Mouse (Mus musculus) forebrain, embryonic 12.5 days (tissue): ENCODE results near the gene Phgdh. TPM values are rescaled to one million over a fixed set of nuclear protein-coding genes. Genes with fewer than 3 reads are reported as not detected.

Source experiments
- ATAC-seq: fragments of 200-750 bp; cut with Nextera tagmentation; 2 replicates; pipeline ENCODE4 v1.8.0; 2017; ENCODE audit warnings: moderate TSS enrichment; ENCODE audit not compliant: low FRiP score
- H3K27ac ChIP-seq: fragments of 300-500 bp; sonication (generic); 2 replicates; pipeline ENCODE4 v1.5.1; 2016; ENCODE audit warnings: mild to moderate bottlenecking
- H3K27me3 ChIP-seq: fragments of 300-500 bp; sonication (generic); 2 replicates; pipeline ENCODE4 v1.6.1; 2016; ENCODE audit warnings: mild to moderate bottlenecking
- H3K36me3 ChIP-seq: fragments of 300-500 bp; sonication (generic); replicated peaks from 2 replicates; pipeline ENCODE4 v1.6.1; 2016; ENCODE audit warnings: mild to moderate bottlenecking
- H3K4me1 ChIP-seq: fragments of 300-500 bp; sonication (generic); 2 replicates; pipeline ENCODE4 v1.6.1; 2016
- H3K4me2 ChIP-seq: fragments of 300-500 bp; sonication (generic); 2 replicates; pipeline ENCODE4 v1.6.1; 2016; ENCODE audit warnings: mild to moderate bottlenecking, moderate library complexity
- H3K4me3 ChIP-seq: fragments of 300-500 bp; sonication (generic); replicated peaks from 2 replicates; pipeline ENCODE4 v1.5.1; 2016; ENCODE audit warnings: mild to moderate bottlenecking
- H3K9ac ChIP-seq: fragments of 300-500 bp; sonication (generic); 2 replicates; pipeline ENCODE4 v1.6.1; 2016; ENCODE audit warnings: mild to moderate bottlenecking
- H3K9me3 ChIP-seq: fragments of 300-500 bp; sonication (generic); 2 replicates; pipeline ENCODE4 v1.6.1; 2016
- WGBS: fragments of 180-500 bp; shearing (Covaris S2); methylation state at CpG from one replicate; pipeline ENCODE4 v1.1.7; 2016; 5-methylcytosine and 5-hydroxymethylcytosine counted together
- polyA plus RNA-seq: library from polyadenylated mRNA; unstranded; fragments of >200 nt; fragmentation: Nextera tagmentation; extraction: Ambion mirVana; gene quantifications from 2 replicates; pipeline ENCODE4 v1.2.1, GENCODE M21; 2016

Phgdh gene
- polyA plus RNA-seq, 1 experiment from 2014 or later, result 274 TPM

DNA sequence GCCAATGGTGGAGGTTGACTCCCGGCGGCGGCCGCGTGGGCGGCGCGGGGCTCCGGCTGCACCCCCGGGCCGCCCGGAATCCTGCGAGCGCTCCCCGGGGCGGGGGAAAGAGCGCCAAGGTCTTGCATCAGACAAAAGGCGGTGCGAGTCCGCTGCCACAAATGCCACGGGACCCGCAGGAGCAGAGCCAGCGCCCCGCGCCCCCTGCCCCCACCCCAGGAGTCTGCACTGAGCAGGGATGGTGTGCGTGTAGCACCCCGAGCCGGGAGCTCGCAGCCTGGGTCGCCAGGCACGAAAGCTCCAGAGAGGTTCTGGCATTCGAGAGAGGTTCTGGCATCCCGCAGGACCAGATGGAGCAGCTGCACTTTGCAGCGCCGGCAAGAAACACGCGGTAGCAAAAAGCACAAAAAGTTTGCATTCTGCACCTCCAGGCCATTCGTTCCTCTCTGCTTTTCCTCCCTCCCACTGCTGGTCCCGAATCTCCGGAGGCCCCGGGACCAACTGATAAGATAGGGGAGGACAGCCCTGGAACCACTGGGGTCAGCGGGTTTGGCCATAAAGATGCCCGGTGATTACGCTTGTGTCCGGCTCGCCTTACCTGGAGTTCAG lies 589 bp downstream of the Phgdh start:
- Histone ChIP-seq H3K9me3 (no peaks in the 10 kb centered on the region), H3K9ac (peak overlapping the region; percentile 79), H3K4me2 (peak overlapping the region; percentile 76), H3K27me3 (no peaks in the 10 kb centered on the region), H3K4me1 (peaks cover 33% of the 10 kb centered on the region), H3K27ac (peak overlapping the region; percentile 62), H3K4me3 (peak overlapping the region; percentile 61), H3K36me3 (peaks cover 8% of the 10 kb centered on the region)
- ATAC-seq, result peak; percentile 72
- WGBS, result 0% methylated on average over 46 of the region's 46 CpGs

- Histone ChIP-seq H3K4me1 (peaks cover 33% of the 10 kb centered on the region), H3K9ac (peak overlapping the region; percentile 79), H3K4me3 (peak overlapping the region; percentile 61), H3K27ac (no peak overlapping the region), H3K4me2 (peak overlapping the region; percentile 76), H3K27me3 (no peaks in the 10 kb centered on the region), H3K36me3 (peaks cover 13% of the 10 kb centered on the region), H3K9me3 (no peaks in the 10 kb centered on the region)
- ATAC-seq, result peak; percentile 46; the same call in 1 of the 2 replicates
- 2% methylated on average over 15 of the region's 15 CpGs for WGBS
Measured at GRCm38 (mm10) chr3:98338584-98339041, 1.2 kb downstream of the Phgdh start.

- H3K9me3 ChIP-seq, result no peaks in the 10 kb centered on the region
- H3K27ac ChIP-seq, result 0 out of 2 replicates have a peak overlapping the region, but pooled peaks have one; percentile 36
Measured at GRCm38 (mm10) chr3:98336661-98337654, 2.8 kb downstream of the Phgdh start.

DNA sequence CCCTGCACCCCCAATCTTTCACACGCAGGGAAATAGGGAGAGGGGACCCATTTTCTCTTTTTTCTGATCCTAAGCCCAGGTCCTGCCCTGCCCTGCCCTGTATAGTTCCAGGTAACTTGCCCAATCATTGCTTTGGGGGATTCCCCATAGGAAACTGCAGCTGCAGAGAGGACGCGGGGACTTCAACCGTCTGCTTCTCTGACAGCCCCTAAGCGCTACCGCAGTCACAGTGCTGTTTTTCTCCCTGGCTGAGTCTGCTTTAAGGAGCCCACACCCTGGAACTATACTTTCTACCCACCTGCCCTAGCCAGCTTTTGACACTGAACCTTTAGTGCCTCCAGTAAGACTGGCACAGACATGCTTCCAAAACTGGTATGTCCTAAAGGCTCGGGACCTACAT lies 3.9 kb downstream of the Phgdh start:
- H3K27me3 ChIP-seq, result no peaks in the 10 kb centered on the region
- H3K27ac ChIP-seq, result no peak overlapping the region
- WGBS, result 83% methylated on average over 7 of the region's 7 CpGs
- ATAC-seq, result no peak
- no peaks in the 10 kb centered on the region for H3K9me3 ChIP-seq
- H3K4me2 ChIP-seq, result no peak overlapping the region; the same call in 1 of the 2 replicates
- no peak overlapping the region for H3K9ac ChIP-seq
- H3K4me3 ChIP-seq, result no peak overlapping the region
- H3K36me3 ChIP-seq, result peaks cover 39% of the 10 kb centered on the region
- H3K4me1 ChIP-seq, result peaks cover 33% of the 10 kb centered on the region

More at GRCm38 (mm10) chr3:98336661-98337654, 2.8 kb downstream of the Phgdh start:
- Histone ChIP-seq H3K4me1 (peaks cover 33% of the 10 kb centered on the region), H3K4me3 (0 out of 2 replicates have a peak overlapping the region, but pooled peaks have one; percentile 61), H3K9ac (no peak overlapping the region), H3K36me3 (peaks cover 28% of the 10 kb centered on the region), H3K4me2 (peak overlapping the region; percentile 76), H3K27me3 (no peaks in the 10 kb centered on the region)
- no peak for ATAC-seq
- WGBS, result 75% methylated on average over 22 of the region's 22 CpGs

GRCm38 (mm10) chr3:98335331-98335730 lies 4.5 kb downstream of the Phgdh start:
- Histone ChIP-seq H3K27me3 (no peaks in the 10 kb centered on the region), H3K4me3 (no peak overlapping the region), H3K4me1 (peaks cover 33% of the 10 kb centered on the region), H3K4me2 (no peak overlapping the region), H3K36me3 (peaks cover 40% of the 10 kb centered on the region), H3K9ac (no peak overlapping the region), H3K27ac (no peak overlapping the region), H3K9me3 (no peaks in the 10 kb centered on the region)
- ATAC-seq, result no peak

- Histone ChIP-seq H3K36me3 (peaks cover 47% of the 10 kb centered on the region), H3K27me3 (no peaks in the 10 kb centered on the region)
Measured at GRCm38 (mm10) chr3:98334010-98334409, 5.8 kb downstream of the Phgdh start.

DNA sequence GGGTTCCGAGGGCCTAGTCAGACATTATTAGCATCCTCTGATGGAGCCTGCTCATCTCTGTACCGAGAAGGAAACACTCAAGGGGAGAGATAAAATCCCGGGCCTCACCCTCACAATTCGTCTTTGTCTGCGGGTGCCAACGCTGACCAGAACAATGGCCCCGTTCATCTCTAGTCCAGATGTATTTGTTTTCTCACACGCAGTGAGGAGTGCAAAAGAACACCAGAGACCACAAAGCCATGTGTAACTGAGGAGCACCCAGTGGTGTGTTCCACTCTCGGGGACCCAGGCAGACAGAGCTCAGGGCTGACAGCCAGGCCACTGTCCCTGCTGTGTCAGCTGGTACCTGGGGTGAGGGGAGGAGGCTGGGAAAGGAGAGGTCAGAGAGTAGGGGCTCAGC lies 15.6 kb downstream of the Phgdh start:
- Histone ChIP-seq H3K36me3 (peaks cover 87% of the 10 kb centered on the region), H3K27ac (no peak overlapping the region), H3K9ac (no peak overlapping the region), H3K4me3 (no peak overlapping the region), H3K9me3 (no peaks in the 10 kb centered on the region), H3K4me1 (peaks cover 13% of the 10 kb centered on the region), H3K4me2 (no peak overlapping the region), H3K27me3 (no peaks in the 10 kb centered on the region)
- no peak for ATAC-seq
- whole genome bisulfite sequencing, result 79% methylated on average over 9 of the region's 9 CpGs

More at GRCm38 (mm10) chr3:98334010-98334409, 5.8 kb downstream of the Phgdh start:
- Histone ChIP-seq H3K4me3 (no peak overlapping the region), H3K27ac (no peak overlapping the region), H3K4me1 (peaks cover 33% of the 10 kb centered on the region), H3K9me3 (no peaks in the 10 kb centered on the region), H3K4me2 (no peak overlapping the region), H3K9ac (no peak overlapping the region)
- no peak for ATAC-seq
- 79% methylated on average over 2 of the region's 2 CpGs for WGBS

- H3K36me3 ChIP-seq, result peaks cover 73% of the 10 kb centered on the region
- no peak for ATAC-seq
- H3K4me3 ChIP-seq, result no peak overlapping the region
- no peaks in the 10 kb centered on the region for H3K9me3 ChIP-seq
- H3K27me3 ChIP-seq, result no peaks in the 10 kb centered on the region
- H3K9ac ChIP-seq, result no peak overlapping the region
- no peak overlapping the region for H3K27ac ChIP-seq
- peaks cover 33% of the 10 kb centered on the region for H3K4me1 ChIP-seq
- H3K4me2 ChIP-seq, result no peak overlapping the region
- 94% methylated on average over 5 of the region's 5 CpGs for WGBS
Measured at GRCm38 (mm10) chr3:98322209-98322608, 17.6 kb downstream of the Phgdh start.

- peaks cover 36% of the 10 kb centered on the region for H3K4me1 ChIP-seq
- peaks cover 65% of the 10 kb centered on the region for H3K36me3 ChIP-seq
- no peak overlapping the region for H3K4me3 ChIP-seq
- peak; percentile 87 for ATAC-seq
- 34% methylated on average over 2 of the region's 2 CpGs for WGBS
- H3K27ac ChIP-seq, result peak overlapping the region; percentile 86
- H3K4me2 ChIP-seq, result no peak overlapping the region
- H3K9ac ChIP-seq, result no peak overlapping the region
- H3K9me3 ChIP-seq, result no peaks in the 10 kb centered on the region
- no peaks in the 10 kb centered on the region for H3K27me3 ChIP-seq
Measured at GRCm38 (mm10) chr3:98319190-98319589, 20.6 kb downstream of the Phgdh start.

GRCm38 (mm10) chr3:98317143-98317542 lies 22.6 kb downstream of the Phgdh start:
- Histone ChIP-seq H3K4me3 (no peak overlapping the region), H3K4me2 (no peak overlapping the region), H3K4me1 (peaks cover 36% of the 10 kb centered on the region), H3K27me3 (no peaks in the 10 kb centered on the region), H3K36me3 (peaks cover 54% of the 10 kb centered on the region), H3K9me3 (no peaks in the 10 kb centered on the region), H3K27ac (peak overlapping the region; percentile 65), H3K9ac (no peak overlapping the region)
- 65% methylated on average over 3 of the region's 3 CpGs for WGBS
- no peak for ATAC-seq

- Histone ChIP-seq H3K9me3 (no peaks in the 10 kb centered on the region), H3K36me3 (peaks cover 40% of the 10 kb centered on the region), H3K4me1 (peaks cover 33% of the 10 kb centered on the region), H3K27ac (no peak overlapping the region), H3K27me3 (no peaks in the 10 kb centered on the region), H3K9ac (no peak overlapping the region), H3K4me2 (no peak overlapping the region), H3K4me3 (no peak overlapping the region)
- no peak for ATAC-seq
- 77% methylated on average over 2 of the region's 2 CpGs for WGBS
Measured at GRCm38 (mm10) chr3:98315181-98315580, 24.6 kb downstream of the Phgdh start.
